Mouse (Mus musculus) thymus, postnatal 0 days (tissue): ENCODE measurements around the gene Kir3dl1. TPM values are rescaled to one million over a fixed set of nuclear protein-coding genes. Genes with fewer than 3 reads are reported as not detected.
"Not testable (repeated sequence)": the region's sequence is repeated elsewhere in the genome, so short reads cannot be mapped to it uniquely, and the experiment has no call there.

ENCODE experiments used
- DNase-seq: peaks from one replicate; pipeline ENCODE4 v3.0.0-alpha.2; 2015; ENCODE audit warnings: low spot score
- polyA plus RNA-seq: library from polyadenylated mRNA; unstranded; fragments of >200 nt; fragmentation: Nextera tagmentation; extraction: Ambion mirVana; gene quantifications from 2 replicates; pipeline ENCODE4 v1.2.1, GENCODE M21; 2015

Gene Kir3dl1
- polyA plus RNA-seq: 0.39 and 0.71 TPM in 2 replicates

DNA sequence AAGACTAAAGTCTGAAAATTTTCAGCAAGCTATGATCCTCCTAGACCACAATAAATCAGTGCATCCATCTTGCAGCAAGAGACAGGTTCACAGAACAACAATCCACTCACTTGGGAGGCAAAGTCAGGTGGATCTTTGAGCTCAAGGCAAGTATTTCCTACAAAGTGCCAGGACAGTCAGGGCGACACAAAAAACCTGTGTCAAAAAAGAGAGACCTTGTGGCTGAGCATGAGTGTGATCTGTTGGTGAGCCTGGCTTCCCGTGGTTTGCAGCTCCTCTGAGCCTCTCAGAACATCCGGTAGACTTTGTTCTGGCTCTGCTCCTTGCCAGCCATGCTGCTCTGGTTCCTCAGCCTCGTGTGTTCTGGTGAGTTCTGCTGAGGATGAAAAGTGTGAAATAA lies at the start of gene Kir3dl1:
Kir3dl1 (plus strand) TSS at position 301 of the 400 bp plus-strand sequence.
- not testable (repeated sequence) for DNase-seq

- not testable (repeated sequence) for DNase-seq
These were observed 26.2 kb downstream of the Kir3dl1 start, which contains the start of gene Kir3dl2 for GRCm38 (mm10) chrX:136543956-136544355. Kir3dl2 (minus strand) TSS chrX:136544056.

- not testable (repeated sequence) for DNase-seq
These were observed 51.3 kb downstream of the Kir3dl1 start for GRCm38 (mm10) chrX:136569094-136569493.

Other genes starting within 250 kb of the Kir3dl1 start
- gene Bex3, start 247.7 kb upstream of the Kir3dl1 start, polyA plus RNA-seq: 165 and 185 TPM in 2 replicates
- 0.19 TPM in 1 of 2 replicates, not detected in the other for gene Kir3dl2, start 26.1 kb downstream of the Kir3dl1 start, polyA plus RNA-seq
- gene Tceal3, start 72.8 kb downstream of the Kir3dl1 start, polyA plus RNA-seq: 0.20 and 0.33 TPM in 2 replicates
- gene Tceal1, start 190.0 kb downstream of the Kir3dl1 start, polyA plus RNA-seq: 0.66 and 0.73 TPM in 2 replicates
- gene Morf4l2, start 225.7 kb downstream of the Kir3dl1 start, polyA plus RNA-seq: 243 and 259 TPM in 2 replicates